Mouse (Mus musculus) liver, postnatal 0 days (tissue): ENCODE data around the gene Tex52. TPM values are rescaled to one million over a fixed set of nuclear protein-coding genes. Genes with fewer than 3 reads are reported as not detected.

Experiments used
- ATAC-seq: fragments of 200-750 bp; cut with Nextera tagmentation; 2 replicates; pipeline ENCODE4 v1.8.0; 2017; ENCODE audit warnings: mild to moderate bottlenecking, moderate library complexity
- DNase-seq: peaks from one replicate; pipeline ENCODE4 v3.0.0-alpha.2; 2016
- H3K27ac ChIP-seq: fragments of 300-500 bp; sonication (generic); 2 replicates; pipeline ENCODE4 v1.5.1; 2014; ENCODE audit warnings: antibody characterized with exemption, moderate library complexity, mild to moderate bottlenecking, low read depth
- H3K27me3 ChIP-seq: fragments of 300-500 bp; sonication (generic); 2 replicates; pipeline ENCODE4 v1.6.1; 2014; ENCODE audit warnings: low read length, control low read depth, mixed read lengths; ENCODE audit not compliant: insufficient read depth
- H3K36me3 ChIP-seq: fragments of 300-500 bp; sonication (generic); replicated peaks from 2 replicates; pipeline ENCODE4 v1.6.1; 2014; ENCODE audit warnings: mild to moderate bottlenecking, control low read depth, low read length, moderate library complexity, mixed read lengths; ENCODE audit not compliant: insufficient read depth
- H3K4me1 ChIP-seq: fragments of 300-500 bp; sonication (generic); 2 replicates; pipeline ENCODE4 v1.6.1; 2014; ENCODE audit warnings: antibody characterized with exemption, mild to moderate bottlenecking, control low read depth; ENCODE audit not compliant: insufficient read depth
- H3K4me2 ChIP-seq: fragments of 300-500 bp; sonication (generic); 2 replicates; pipeline ENCODE4 v1.6.1; 2014; ENCODE audit warnings: low read depth, mild to moderate bottlenecking, low read length, moderate library complexity, mixed read lengths
- H3K4me3 ChIP-seq: fragments of 300-500 bp; sonication (generic); 2 replicates; pipeline ENCODE4 v1.5.1; 2014; ENCODE audit warnings: low read depth, low read length
- H3K9ac ChIP-seq: fragments of 300-500 bp; sonication (generic); replicated peaks from 2 replicates; pipeline ENCODE4 v1.6.1; 2014; ENCODE audit warnings: mild to moderate bottlenecking, moderate library complexity
- H3K9me3 ChIP-seq: fragments of 300-500 bp; sonication (generic); 2 replicates; pipeline ENCODE4 v1.6.1; 2016; ENCODE audit warnings: mild to moderate bottlenecking, control low read depth, low read length, mixed read lengths
- CTCF ChIP-seq: sonication (generic); IDR thresholded peaks from 2 replicates; pipeline ENCODE4 v1.5.1; 2016; ENCODE audit warnings: antibody characterized with exemption, low read depth
- EP300 ChIP-seq: IDR thresholded peaks from 2 replicates; pipeline ENCODE4 v1.6.1; 2016; ENCODE audit warnings: antibody characterized with exemption, low read depth, mild to moderate bottlenecking
- WGBS: fragments of 180-500 bp; shearing (Covaris S2); extraction: QIAGEN DNeasy Blood & Tissue Kit; methylation state at CpG from one replicate; pipeline ENCODE4 v1.1.7; 2014; ENCODE audit not compliant: insufficient replicate concordance; 5-methylcytosine and 5-hydroxymethylcytosine counted together
- polyA plus RNA-seq: library from polyadenylated mRNA; unstranded; fragments of >200 nt; fragmentation: Nextera tagmentation; extraction: Ambion mirVana; gene quantifications from 2 replicates; pipeline ENCODE4 v1.2.1, GENCODE M21; 2015

Tex52 gene
- polyA plus RNA-seq, 1 experiment from 2014 or later: not detected

DNA sequence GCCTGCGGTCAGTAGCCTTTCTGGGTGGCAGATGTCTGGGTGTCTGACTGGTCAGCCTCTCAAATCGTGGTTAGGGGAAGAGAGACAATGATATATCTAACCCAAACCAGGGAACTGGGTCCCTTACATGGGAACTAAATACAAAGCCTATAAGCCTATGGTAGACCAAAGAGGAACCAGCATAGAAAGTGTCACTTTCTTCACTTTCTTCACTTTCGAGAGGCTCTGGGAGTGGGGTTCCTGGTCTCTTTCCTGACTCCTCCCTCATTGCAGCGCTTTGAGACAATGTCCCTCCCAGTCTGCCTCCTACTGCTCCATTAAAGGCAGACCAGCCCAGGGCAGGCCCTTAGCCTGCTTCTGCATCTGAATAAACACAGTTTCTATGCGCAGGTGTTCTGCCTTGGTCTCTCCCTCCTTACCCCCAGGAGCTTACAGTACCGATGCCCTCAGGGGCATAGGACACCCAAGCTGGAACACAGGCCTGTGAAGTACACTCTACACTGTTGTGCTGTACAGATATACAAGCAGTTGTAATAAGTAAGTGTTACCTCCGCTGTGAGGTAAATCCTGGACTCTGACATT lies 33.4 kb downstream of the Tex52 start:
- H3K9ac ChIP-seq: no peak overlapping the region
- 74% methylated on average over 7 of the region's 7 CpGs for WGBS
- H3K27ac ChIP-seq: no peak overlapping the region
- no peak for DNase-seq
- no peaks in the 10 kb centered on the region for H3K4me1 ChIP-seq
- 0 out of 2 replicates have a peak, but pooled peaks have one; percentile 13 for ATAC-seq
- peaks cover 23% of the 10 kb centered on the region for H3K36me3 ChIP-seq
- no peak overlapping the region for H3K4me3 ChIP-seq
- no peaks in the 10 kb centered on the region for H3K27me3 ChIP-seq
- H3K9me3 ChIP-seq: no peaks in the 10 kb centered on the region
- H3K4me2 ChIP-seq: no peak overlapping the region
- TF ChIP-seq CTCF (no peak), EP300 (no peak)

DNA sequence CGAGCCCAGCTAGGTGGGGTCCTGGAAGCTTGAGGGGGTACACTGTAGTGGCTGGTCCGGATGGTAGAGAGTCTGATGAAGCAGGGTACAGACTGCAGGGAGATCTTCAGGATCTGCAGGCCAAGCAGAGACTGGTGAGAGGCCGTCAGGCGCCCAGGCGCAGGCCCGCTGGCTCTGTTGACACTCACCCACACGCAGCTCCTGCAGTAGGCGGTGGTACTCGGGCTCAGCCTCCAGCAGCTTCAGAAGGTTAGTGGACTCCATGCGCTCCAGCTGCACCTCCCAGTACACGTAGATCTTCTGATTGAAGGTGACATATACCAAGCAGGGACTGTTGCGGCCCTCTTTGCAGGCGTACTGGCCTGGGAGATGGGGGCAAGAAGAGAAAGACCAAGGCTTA lies 35.0 kb downstream of the Tex52 start:
- H3K4me3 ChIP-seq: no peak overlapping the region
- no peak overlapping the region for H3K4me2 ChIP-seq
- H3K27me3 ChIP-seq: no peaks in the 10 kb centered on the region
- no peak overlapping the region for H3K27ac ChIP-seq
- DNase-seq: no peak
- TF ChIP-seq EP300: no peak
- H3K36me3 ChIP-seq: peaks cover 23% of the 10 kb centered on the region
- H3K9me3 ChIP-seq: no peaks in the 10 kb centered on the region
- ATAC-seq: no peak
- no peak overlapping the region for H3K9ac ChIP-seq
- no peaks in the 10 kb centered on the region for H3K4me1 ChIP-seq
- 86% methylated on average over 13 of the region's 13 CpGs for WGBS

DNA sequence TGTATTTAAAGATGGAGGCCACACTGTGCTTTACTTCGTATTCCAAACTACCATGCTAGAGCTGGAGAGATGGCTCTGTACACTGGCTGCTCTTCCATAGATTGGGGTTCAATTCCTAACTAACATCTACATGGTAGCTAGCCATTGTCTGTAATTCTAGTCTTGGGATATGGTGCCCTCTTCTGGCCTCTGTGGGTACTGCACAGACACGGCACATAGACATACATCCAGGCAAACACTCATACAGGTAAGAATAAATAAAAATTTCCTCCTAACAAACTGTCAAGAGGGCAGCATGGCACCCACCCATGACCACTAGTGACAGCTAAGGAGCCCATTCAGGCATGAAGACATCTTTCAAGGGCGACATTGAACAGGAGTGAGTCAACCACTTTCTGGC lies 35.9 kb downstream of the Tex52 start:
- Histone ChIP-seq H3K4me2 (no peak overlapping the region), H3K36me3 (peaks cover 23% of the 10 kb centered on the region), H3K4me1 (no peaks in the 10 kb centered on the region), H3K27ac (no peak overlapping the region), H3K27me3 (no peaks in the 10 kb centered on the region), H3K4me3 (no peak overlapping the region), H3K9me3 (no peaks in the 10 kb centered on the region), H3K9ac (no peak overlapping the region)
- 14% methylated on average over 3 of the region's 3 CpGs for WGBS
- TF ChIP-seq CTCF: peak; percentile 96
- no peak for TF ChIP-seq EP300
- ATAC-seq: peak; percentile 48; the same call in 1 of the 2 replicates
- DNase-seq: peak; percentile 84

DNA sequence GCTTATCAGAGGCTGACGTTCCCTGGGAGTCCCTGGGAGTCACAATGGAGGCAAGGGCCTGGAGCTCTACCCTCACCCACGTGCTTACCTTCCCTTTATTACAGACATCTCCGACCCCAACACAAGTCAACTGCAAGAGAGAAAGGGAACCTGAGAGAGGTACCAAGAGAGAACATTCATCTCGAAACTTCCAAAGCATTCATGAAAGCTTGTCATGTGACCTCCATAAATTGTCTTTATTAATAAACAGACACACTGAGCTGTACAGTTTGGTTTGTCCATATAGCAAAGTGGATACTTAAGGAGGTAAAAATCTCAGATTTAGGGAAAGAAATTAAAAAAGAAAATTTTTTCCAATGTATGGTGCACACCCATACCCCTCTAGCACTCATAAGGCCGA lies 40.9 kb downstream of the Tex52 start:
- Histone ChIP-seq H3K27me3 (no peaks in the 10 kb centered on the region), H3K36me3 (peaks cover 15% of the 10 kb centered on the region), H3K27ac (no peak overlapping the region), H3K4me1 (no peaks in the 10 kb centered on the region), H3K4me3 (no peak overlapping the region), H3K4me2 (no peak overlapping the region), H3K9ac (no peak overlapping the region), H3K9me3 (no peaks in the 10 kb centered on the region)
- no peak for TF ChIP-seq EP300
- TF ChIP-seq CTCF: no peak
- DNase-seq (no peak), ATAC-seq (no peak)
- WGBS: 86% methylated on average over 5 of the region's 5 CpGs

DNA sequence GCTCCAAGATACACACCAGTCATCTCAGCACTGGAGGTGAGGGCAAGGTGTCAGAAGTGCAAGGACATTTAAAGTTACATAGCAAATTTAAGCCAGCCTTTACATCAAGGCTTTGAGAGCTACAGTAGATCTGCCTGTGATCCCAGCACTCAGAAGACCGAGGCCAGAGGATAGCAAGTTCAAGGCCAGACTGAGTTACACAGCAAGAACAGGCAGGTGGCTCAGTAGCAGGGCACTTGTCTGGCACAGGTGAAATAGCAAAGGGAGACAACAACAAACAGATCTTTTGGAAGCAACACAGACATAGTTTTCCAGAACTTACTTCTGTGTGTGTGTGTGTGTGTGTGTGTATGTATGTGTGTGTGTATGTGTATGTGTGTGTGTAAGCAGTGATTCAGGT lies 42.8 kb downstream of the Tex52 start:
- Histone ChIP-seq H3K4me3 (no peak overlapping the region), H3K36me3 (no peaks in the 10 kb centered on the region; the same call in 1 of the 2 replicates), H3K4me2 (no peak overlapping the region), H3K27me3 (no peaks in the 10 kb centered on the region), H3K9me3 (no peaks in the 10 kb centered on the region), H3K4me1 (no peaks in the 10 kb centered on the region), H3K9ac (no peak overlapping the region), H3K27ac (no peak overlapping the region)
- DNase-seq (no peak), ATAC-seq (no peak)
- WGBS: 64% methylated on average over 1 of the region's 1 CpGs
- TF ChIP-seq CTCF (no peak), EP300 (no peak)

GRCm38 (mm10) chr6:128421036-128421435 lies 45.8 kb downstream of the Tex52 start:
- TF ChIP-seq EP300 (no peak), CTCF (no peak)
- no peaks in the 10 kb centered on the region; the same call in none of the 2 replicates for H3K4me1 ChIP-seq
- ATAC-seq: no peak
- H3K36me3 ChIP-seq: no peaks in the 10 kb centered on the region
- no peak overlapping the region for H3K4me2 ChIP-seq
- H3K4me3 ChIP-seq: no peak overlapping the region
- no peak overlapping the region for H3K9ac ChIP-seq
- no peaks in the 10 kb centered on the region for H3K27me3 ChIP-seq
- 66% methylated on average over 2 of the region's 2 CpGs for WGBS
- no peak for DNase-seq
- H3K9me3 ChIP-seq: no peaks in the 10 kb centered on the region
- H3K27ac ChIP-seq: no peak overlapping the region
